Mouse (Mus musculus) kidney, embryonic 15.5 days (tissue): Measurements from ENCODE around the gene Sema7a. TPM values are rescaled to one million over a fixed set of nuclear protein-coding genes. Genes with fewer than 3 reads are reported as not detected.

ENCODE experiments used
- ATAC-seq: fragments of 200-750 bp; cut with Nextera tagmentation; replicated peaks from 2 replicates; pipeline ENCODE4 v1.8.0; 2017; ENCODE audit warnings: moderate TSS enrichment; ENCODE audit not compliant: low FRiP score
- H3K27ac ChIP-seq: fragments of 300-500 bp; sonication (generic); 2 replicates; pipeline ENCODE4 v1.5.1; 2015; ENCODE audit warnings: mild to moderate bottlenecking, inconsistent platforms
- H3K27me3 ChIP-seq: fragments of 300-500 bp; sonication (generic); 2 replicates; pipeline ENCODE4 v1.6.1; 2015; ENCODE audit warnings: inconsistent platforms
- H3K36me3 ChIP-seq: fragments of 300-500 bp; sonication (generic); 2 replicates; pipeline ENCODE4 v1.6.1; 2015; ENCODE audit warnings: inconsistent platforms
- H3K4me1 ChIP-seq: fragments of 300-500 bp; sonication (generic); 2 replicates; pipeline ENCODE4 v1.6.1; 2015; ENCODE audit warnings: inconsistent platforms
- H3K4me2 ChIP-seq: fragments of 300-500 bp; sonication (generic); 2 replicates; pipeline ENCODE4 v1.6.1; 2015; ENCODE audit warnings: moderate library complexity, mild to moderate bottlenecking, inconsistent platforms
- H3K4me3 ChIP-seq: fragments of 300-500 bp; sonication (generic); replicated peaks from 2 replicates; pipeline ENCODE4 v1.5.1; 2015; ENCODE audit warnings: mild to moderate bottlenecking, inconsistent platforms
- H3K9ac ChIP-seq: fragments of 300-500 bp; sonication (generic); 2 replicates; pipeline ENCODE4 v1.6.1; 2015; ENCODE audit warnings: mild to moderate bottlenecking, inconsistent platforms
- H3K9me3 ChIP-seq: fragments of 300-500 bp; sonication (generic); replicated peaks from 2 replicates; pipeline ENCODE4 v1.6.1; 2016; ENCODE audit warnings: inconsistent platforms
- WGBS: fragments of 180-500 bp; shearing (Covaris S2); methylation state at CpG from one replicate; pipeline ENCODE4 v1.1.7; 2015; ENCODE audit warnings: mixed read lengths; 5-methylcytosine and 5-hydroxymethylcytosine counted together
- polyA plus RNA-seq: library from polyadenylated mRNA; unstranded; fragments of >200 nt; fragmentation: Nextera tagmentation; extraction: Ambion mirVana; gene quantifications from 2 replicates; pipeline ENCODE4 v1.2.1, GENCODE M21; 2015

The Sema7a gene
- polyA plus RNA-seq, 1 experiment from 2014 or later = 0.39 TPM

DNA sequence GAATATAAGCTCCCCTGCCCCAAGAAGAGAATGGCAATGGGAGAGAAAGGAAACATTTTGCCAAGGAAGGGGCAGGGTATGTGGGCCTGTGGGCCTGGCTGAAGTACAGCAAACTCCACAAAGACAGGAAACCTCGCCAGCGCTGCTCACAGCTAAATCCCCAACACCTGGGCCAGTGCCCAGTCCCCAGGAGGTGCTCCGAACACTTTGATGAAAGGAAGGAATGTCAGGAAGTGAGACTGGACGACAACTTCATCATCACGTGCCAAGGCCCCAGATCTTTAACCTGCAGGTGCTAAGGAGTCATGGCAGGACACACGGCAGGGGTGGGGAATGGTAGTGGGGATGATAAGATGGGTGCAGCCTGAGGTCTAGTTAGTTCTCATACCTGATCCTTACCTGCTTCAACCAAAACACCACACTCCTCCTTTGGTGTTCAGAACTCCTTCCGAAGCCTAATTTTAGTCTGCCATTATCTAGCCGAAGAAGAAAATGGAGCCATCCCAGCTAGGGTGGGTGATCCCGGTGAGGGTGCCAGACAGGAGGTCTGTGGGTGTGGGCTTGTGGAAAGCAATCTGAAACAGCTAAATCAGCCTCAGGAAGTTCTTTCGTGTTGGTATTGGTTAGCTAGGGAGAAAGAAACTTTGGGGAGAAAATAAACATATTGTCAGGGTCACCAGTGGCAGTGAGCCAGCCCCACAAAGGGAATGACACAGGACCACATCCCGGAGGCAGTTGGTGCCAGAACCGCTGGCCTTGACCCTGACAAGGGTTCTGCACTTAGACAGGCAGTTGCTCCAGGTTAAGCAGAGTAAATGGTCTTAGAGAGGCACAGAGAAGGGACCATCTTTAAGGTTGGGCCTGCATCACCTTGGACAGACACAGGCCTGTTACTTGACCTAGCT lies 25.6 kb downstream of the Sema7a start:
- Histone ChIP-seq H3K9me3 (no peaks in the 10 kb centered on the region), H3K36me3 (no peaks in the 10 kb centered on the region), H3K27me3 (no peaks in the 10 kb centered on the region), H3K4me2 (no peak overlapping the region), H3K4me3 (no peak overlapping the region), H3K4me1 (peaks cover 26% of the 10 kb centered on the region), H3K9ac (no peak overlapping the region), H3K27ac (no peak overlapping the region; the same call in 1 of the 2 replicates)
- 65% methylated on average over 12 of the region's 12 CpGs for WGBS
- no peak for ATAC-seq

DNA sequence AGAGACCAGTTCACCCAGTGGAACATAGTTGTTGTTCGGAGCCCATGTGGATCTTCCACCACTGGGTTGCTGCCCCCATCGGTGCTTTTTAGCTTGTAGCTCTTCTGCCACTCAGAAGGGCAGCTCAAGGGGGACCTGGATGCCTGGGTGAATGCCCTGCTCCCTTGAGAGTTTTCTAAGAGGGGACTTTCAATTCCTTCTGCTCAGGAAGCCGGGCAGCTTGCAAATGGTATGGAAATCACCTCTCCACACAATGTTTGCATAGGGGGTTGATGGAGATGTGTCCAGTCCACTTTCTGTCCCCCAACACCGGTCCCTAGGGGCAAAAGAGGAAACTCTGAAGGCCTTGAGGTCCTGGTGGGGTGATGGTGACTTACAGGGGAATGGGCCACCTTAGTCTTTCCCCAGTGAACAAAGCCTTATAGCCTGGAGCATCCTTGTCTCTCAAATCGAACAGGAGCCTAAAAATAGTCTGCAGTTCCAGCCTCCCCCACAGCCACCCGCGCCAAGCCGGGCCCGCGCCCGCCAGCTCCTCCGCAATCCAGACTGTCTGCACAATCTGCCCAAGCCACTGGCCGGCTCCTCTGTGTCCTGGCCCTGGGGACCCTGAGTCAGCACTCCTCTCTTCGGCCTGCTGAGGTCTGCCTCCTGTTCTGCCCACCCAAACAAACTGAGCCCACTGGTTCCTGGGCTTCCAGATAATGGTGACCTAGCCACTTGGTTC lies 27.5 kb downstream of the Sema7a start:
- WGBS = 65% methylated on average over 14 of the region's 14 CpGs
- no peaks in the 10 kb centered on the region for H3K27me3 ChIP-seq

DNA sequence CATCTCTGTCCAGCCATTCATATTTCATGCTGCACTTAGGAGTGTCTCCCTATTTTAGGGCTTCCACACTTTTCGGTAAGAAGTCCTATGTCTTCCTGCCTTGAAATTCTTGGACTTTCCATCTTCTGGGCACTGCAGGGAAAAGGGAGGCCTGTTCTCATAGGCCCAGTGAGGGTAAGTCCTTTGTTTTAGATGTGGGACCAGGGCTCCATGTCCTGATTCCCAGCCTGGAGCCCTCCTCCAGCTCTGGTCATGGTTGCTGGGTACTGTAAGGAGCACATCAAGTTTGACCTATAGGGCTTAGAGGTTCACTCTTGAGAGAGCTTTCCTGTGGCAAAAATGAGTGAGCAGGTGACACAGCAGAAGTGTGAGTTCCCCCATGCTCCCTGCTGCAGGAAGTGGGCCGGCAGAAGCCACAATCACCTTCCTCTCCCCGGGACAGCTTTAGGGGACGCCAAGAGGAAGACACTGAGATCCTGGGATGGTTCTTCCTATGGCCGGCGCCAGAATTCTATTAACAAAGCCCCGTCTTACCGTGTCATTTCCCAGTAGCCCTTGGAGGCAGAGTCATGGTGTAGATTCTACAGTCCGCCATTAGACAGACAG lies 28.4 kb downstream of the Sema7a start:
- Histone ChIP-seq H3K9me3 (no peaks in the 10 kb centered on the region), H3K4me3 (no peak overlapping the region), H3K4me1 (peaks cover 19% of the 10 kb centered on the region), H3K4me2 (no peak overlapping the region), H3K27me3 (no peaks in the 10 kb centered on the region), H3K27ac (no peak overlapping the region), H3K9ac (no peak overlapping the region), H3K36me3 (no peaks in the 10 kb centered on the region)
- 76% methylated on average over 9 of the region's 9 CpGs for whole genome bisulfite sequencing
- no peak for ATAC-seq

More for the DNA sequence above, 27.5 kb downstream of the Sema7a start:
- Histone ChIP-seq H3K36me3 (no peaks in the 10 kb centered on the region), H3K9ac (no peak overlapping the region), H3K27ac (no peak overlapping the region), H3K4me2 (no peak overlapping the region), H3K4me1 (peaks cover 16% of the 10 kb centered on the region), H3K9me3 (no peaks in the 10 kb centered on the region), H3K4me3 (no peak overlapping the region)
- no peak for ATAC-seq

DNA sequence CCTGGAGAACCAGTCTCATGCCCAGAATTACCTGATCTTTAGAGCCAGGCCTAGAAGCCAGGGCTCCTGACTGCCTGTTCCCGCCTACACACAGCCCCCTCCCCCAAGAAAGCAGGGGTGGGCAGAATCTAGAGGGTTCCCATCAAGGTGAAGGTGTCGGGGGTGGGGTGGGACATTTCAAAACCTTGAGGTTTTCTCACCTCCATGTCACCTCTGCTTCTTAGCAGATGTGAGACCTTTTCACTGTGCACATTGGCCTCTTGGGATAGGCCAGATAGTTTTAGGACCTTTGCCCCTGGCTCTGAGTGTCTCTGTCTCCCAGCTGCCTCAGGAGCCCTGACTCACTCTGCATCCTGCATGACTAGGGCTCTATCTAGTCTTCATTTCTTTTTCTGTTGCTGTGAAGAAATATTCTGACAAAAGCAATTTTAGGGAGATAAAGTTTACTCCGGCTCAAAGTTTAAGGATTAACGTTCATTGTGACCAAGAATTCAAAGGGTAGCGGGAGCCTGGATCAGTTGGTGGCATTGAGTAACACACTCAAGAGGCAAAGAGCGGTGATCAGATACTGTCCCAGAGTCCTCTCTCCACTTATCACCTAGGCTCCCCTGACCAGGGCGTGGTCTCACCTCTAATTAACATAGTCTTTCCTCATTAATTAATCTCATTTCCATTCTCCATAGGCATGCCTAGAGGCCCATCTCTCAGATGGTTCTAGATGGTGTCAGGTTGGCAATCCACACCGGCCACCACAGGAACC lies 29.1 kb downstream of the Sema7a start:
- peaks cover 23% of the 10 kb centered on the region for H3K4me1 ChIP-seq
- no peaks in the 10 kb centered on the region for H3K36me3 ChIP-seq
- no peaks in the 10 kb centered on the region for H3K27me3 ChIP-seq
- H3K9me3 ChIP-seq = no peaks in the 10 kb centered on the region
- H3K9ac ChIP-seq = no peak overlapping the region
- 87% methylated on average over 8 of the region's 8 CpGs for WGBS
- H3K4me3 ChIP-seq = no peak overlapping the region
- no peak overlapping the region for H3K27ac ChIP-seq
- H3K4me2 ChIP-seq = no peak overlapping the region
- ATAC-seq = no peak

DNA sequence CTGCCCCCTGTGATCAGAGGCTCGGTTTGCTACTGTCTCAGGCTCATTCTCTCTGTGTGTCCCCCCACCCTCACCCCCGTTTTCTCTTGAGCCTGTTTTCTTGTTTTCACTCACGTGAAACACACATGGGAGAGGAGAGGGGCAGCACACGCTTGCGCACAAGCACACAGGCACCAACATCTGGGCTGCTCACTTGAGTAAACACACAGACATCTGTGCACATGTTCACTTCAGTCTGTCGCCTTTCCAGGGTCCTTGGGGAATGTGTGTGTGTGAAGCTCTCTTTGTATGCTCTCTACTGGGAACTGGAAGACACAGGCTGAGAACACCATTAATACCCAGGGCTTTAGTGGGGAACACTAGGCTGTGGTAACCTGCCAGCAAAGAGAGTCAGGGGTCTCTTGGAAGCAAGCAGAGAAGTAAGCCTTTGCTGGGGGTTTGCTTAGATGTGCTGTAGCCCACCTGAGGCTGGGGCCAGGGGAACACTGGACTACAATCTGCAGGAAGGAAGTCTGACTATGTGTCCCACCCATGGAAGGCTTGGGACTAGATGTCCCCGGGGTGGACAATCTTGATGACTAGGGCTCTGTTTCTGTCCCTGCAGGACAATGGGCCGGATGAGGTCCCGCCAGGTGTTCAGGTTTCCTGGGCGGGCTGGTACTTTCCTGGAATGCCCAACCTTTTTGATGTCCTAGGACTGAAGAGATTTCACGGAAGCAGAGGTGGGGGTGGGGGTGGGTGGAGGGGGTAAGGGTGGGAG lies 30.0 kb downstream of the Sema7a start:
- no peak for ATAC-seq
- H3K9me3 ChIP-seq = no peaks in the 10 kb centered on the region
- H3K27me3 ChIP-seq = no peaks in the 10 kb centered on the region
- H3K9ac ChIP-seq = no peak overlapping the region
- H3K36me3 ChIP-seq = no peaks in the 10 kb centered on the region
- no peak overlapping the region for H3K4me2 ChIP-seq
- H3K4me3 ChIP-seq = no peak overlapping the region
- H3K27ac ChIP-seq = no peak overlapping the region
- peaks cover 27% of the 10 kb centered on the region for H3K4me1 ChIP-seq
- 74% methylated on average over 11 of the region's 11 CpGs for WGBS

DNA sequence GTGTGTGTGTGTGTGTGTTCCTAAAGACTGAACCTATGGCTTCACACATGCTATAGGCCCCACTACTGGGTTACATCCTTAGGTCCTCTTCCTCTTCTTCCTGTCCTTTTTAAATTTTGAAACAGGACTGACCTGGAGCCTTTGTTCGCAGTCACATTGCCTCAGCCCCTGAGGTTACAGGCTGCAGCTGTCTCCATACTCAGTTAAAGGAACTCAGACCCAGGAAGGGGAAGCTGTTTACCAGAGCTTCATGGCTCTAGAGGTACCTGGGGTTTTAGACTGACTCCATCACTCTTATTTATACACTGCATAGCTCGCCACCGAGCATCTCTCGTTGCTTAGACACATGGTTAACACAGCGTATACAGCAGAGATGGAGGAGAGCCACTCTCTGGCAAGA lies 31.5 kb downstream of the Sema7a start:
- WGBS = 80% methylated on average over 5 of the region's 5 CpGs
- Histone ChIP-seq H3K27me3 (no peaks in the 10 kb centered on the region), H3K27ac (no peak overlapping the region), H3K4me2 (no peak overlapping the region), H3K4me3 (no peak overlapping the region), H3K9ac (no peak overlapping the region), H3K9me3 (no peaks in the 10 kb centered on the region), H3K36me3 (no peaks in the 10 kb centered on the region), H3K4me1 (peaks cover 24% of the 10 kb centered on the region)
- ATAC-seq = no peak

DNA sequence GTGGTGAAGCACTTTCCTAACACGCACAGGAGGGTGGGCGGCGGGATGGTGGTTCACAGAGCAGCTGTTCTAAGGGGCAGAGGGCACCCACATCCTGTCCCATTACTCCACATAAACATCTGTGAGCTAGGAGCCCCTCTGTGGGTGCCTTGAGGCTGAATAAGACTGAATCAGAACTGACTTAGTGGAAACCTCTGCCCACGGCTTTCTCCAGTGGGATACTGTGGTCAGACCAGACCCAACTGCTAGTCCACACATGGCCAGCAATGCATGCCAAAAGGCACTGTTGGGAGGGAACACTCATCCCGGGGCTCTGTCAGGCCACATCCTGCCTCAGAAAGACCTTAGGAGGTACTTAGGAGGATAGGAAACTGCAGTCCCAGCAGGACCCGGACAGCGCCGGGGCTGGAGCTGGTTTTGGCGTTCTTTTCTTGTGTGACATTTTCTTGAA lies 32.3 kb downstream of the Sema7a start:
- H3K4me1 ChIP-seq = peaks cover 24% of the 10 kb centered on the region
- no peak overlapping the region for H3K4me2 ChIP-seq
- no peaks in the 10 kb centered on the region for H3K36me3 ChIP-seq
- no peak overlapping the region for H3K9ac ChIP-seq
- no peaks in the 10 kb centered on the region for H3K27me3 ChIP-seq
- H3K9me3 ChIP-seq = no peaks in the 10 kb centered on the region
- peak overlapping the region; percentile 32; the same call in 1 of the 2 replicates for H3K27ac ChIP-seq
- no peak for ATAC-seq
- H3K4me3 ChIP-seq = no peak overlapping the region
- WGBS = 54% methylated on average over 9 of the region's 9 CpGs

DNA sequence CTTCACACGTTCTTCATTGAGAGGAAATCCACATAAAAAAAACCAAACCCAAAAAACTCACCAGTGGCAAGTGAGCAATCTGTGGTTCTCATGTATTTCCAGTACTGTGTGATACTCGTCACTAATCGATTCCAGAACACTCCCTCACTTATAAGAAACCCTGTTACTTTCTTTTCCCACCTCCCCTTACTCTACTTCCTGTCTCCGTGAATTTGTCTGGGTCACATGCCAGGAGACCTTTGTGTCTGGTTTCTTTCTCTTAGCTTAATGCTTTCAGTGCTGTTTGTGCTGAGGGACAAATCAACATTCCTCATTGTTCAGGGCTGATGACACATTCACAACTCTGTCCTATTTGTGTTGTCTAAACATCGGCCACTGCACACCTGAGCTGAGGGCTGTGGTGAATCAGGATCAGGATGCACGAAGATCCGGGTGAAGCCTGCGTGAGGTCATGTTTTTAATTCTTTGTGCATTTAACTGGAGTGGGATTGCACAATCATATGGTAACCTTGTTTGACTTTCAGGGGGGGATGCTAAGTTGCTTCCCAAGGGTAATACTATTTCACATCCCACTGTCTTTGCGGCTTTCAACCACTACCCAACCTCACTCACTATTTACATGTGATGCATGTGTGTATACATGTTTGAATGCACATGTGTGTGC lies 33.0 kb downstream of the Sema7a start:
- H3K9me3 ChIP-seq = no peaks in the 10 kb centered on the region
- H3K9ac ChIP-seq = no peak overlapping the region
- no peak for ATAC-seq
- no peak overlapping the region for H3K4me2 ChIP-seq
- H3K36me3 ChIP-seq = no peaks in the 10 kb centered on the region
- H3K4me1 ChIP-seq = peaks cover 24% of the 10 kb centered on the region
- no peak overlapping the region for H3K4me3 ChIP-seq
- WGBS = 59% methylated on average over 9 of the region's 9 CpGs
- no peaks in the 10 kb centered on the region for H3K27me3 ChIP-seq
- H3K27ac ChIP-seq = peak overlapping the region; percentile 32; the same call in 1 of the 2 replicates

DNA sequence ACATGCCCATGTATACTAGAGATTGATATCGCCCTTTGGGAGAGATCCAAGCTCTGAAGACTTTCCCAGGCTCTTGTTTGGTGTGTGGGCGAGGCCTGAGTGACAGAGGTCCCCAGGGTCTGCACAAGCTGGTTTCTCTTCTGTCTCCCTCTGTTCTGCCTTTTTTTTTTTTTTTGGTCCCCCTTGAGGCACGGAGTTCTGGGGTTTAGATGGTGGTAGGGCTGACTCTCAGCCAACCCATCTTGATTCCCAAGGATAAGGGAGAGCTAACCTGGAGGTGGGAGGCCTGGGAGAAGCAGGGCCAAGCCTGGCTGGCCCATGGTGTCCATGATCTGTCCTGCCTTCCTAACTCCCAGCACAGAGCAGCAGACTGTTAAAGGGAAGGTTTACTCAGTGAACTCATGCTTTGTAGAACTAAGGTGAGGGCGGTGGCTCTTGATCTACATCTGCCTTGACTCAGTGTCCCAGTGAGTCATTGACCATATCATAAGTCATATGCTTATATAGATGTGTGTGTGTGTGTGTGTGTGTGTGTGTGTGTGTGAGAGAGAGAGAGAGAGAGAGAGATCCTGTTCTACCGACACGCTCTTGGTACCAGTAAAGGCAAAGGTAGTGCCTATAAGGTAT lies 33.6 kb downstream of the Sema7a start:
- peaks cover 24% of the 10 kb centered on the region for H3K4me1 ChIP-seq
- no peak overlapping the region for H3K27ac ChIP-seq
- H3K27me3 ChIP-seq = no peaks in the 10 kb centered on the region
- no peak overlapping the region for H3K4me3 ChIP-seq
- H3K36me3 ChIP-seq = no peaks in the 10 kb centered on the region
- no peak overlapping the region for H3K4me2 ChIP-seq
- ATAC-seq = no peak
- 77% methylated on average over 6 of the region's 6 CpGs for WGBS
- H3K9ac ChIP-seq = no peak overlapping the region
- no peaks in the 10 kb centered on the region for H3K9me3 ChIP-seq

DNA sequence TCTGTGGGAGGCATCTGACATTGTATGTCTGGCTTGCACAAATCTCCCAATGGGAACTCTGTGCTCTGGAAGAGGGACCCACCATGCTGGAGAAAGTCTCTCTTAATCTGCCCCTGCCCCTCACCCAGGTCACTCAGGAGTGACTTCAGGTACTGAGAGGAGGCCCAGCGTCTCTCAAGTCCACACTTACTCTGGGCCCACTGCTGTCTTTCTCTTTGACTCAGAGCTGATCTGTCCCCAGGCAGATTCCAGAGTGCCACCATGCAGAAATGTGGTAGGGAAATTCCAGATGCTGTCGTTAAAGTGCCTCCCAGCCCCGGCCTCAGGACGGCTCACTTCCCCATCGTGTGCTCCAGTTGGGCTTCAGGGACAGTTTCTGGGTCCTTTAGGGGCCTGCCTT lies 34.3 kb downstream of the Sema7a start:
- ATAC-seq = no peak
- 44% methylated on average over 5 of the region's 5 CpGs for WGBS
- Histone ChIP-seq H3K9me3 (no peaks in the 10 kb centered on the region), H3K36me3 (no peaks in the 10 kb centered on the region), H3K4me1 (peaks cover 24% of the 10 kb centered on the region), H3K4me3 (no peak overlapping the region), H3K27me3 (no peaks in the 10 kb centered on the region), H3K9ac (no peak overlapping the region), H3K27ac (peak overlapping the region; percentile 37; the same call in 1 of the 2 replicates), H3K4me2 (no peak overlapping the region)
